Mouse (Mus musculus) thymus, postnatal 10 days (tissue): ENCODE results near the gene Olfr974.
"Not testable (repeated sequence)": the region's sequence is repeated elsewhere in the genome, so short reads cannot be mapped to it uniquely, and the experiment has no call there.

ENCODE experiments used
- DNase-seq, 2 experiments: peaks; one replicate each; pipeline ENCODE4 v3.0.0; 2021; ENCODE audit warnings: low spot score in 2 of 2

Gene Olfr974

DNA sequence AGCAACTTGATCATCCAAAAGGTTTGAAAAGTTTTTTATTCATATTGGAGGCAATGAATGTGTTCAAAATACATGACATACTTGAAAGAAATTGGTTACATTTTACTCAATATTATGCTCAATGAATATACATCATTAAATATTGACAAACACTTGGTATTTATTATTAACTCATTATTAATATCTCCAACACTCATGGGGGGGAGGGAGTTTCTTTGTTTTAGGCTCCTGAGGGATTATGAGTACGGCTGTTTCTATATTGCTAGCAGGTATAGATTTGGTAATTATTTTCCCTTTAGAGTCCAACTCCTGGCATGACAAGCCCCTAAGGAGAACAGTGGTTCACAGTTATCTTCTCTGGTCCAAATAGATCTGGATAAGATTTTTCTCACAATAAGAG, at the start of gene Olfr974:
Olfr974 (plus strand) TSS at position 301 of the 400 bp plus-strand sequence.
- DNase-seq, result no peak

DNA sequence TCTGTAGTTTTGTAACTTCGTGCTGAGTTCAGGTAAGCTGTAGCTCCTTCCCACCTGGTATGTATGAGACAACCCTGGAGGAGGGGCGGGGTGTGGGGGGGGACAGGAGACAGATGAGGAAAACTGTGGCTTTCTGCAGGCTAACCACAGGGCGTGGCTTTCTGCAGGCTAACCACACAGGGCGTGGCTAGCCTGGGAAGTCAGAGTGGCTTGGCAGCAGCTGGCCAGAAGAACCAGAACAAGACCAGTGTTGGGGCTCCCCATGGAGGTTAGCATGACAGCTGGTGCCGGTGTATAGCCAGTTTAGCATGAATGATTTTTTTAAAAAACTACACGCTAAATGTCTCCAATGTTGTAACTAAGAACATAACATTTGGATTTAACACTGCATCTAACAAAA, 32.2 kb upstream of the Olfr974 start:
- DNase-seq, result no peak

- no peak for DNase-seq
These were observed 30.3 kb upstream of the Olfr974 start, which contains the start of gene Olfr229 for GRCm38 (mm10) chr9:39907036-39907435. Gene Olfr229 (plus strand): TSS chr9:39907336.

- no peak for DNase-seq
These were observed 27.4 kb upstream of the Olfr974 start for GRCm38 (mm10) chr9:39909939-39910338.

- not testable (repeated sequence) for DNase-seq
These were observed 9.1 kb upstream of the Olfr974 start for GRCm38 (mm10) chr9:39927975-39928836.

- not testable (repeated sequence) for DNase-seq
These were observed 8.5 kb upstream of the Olfr974 start for GRCm38 (mm10) chr9:39928837-39929236.

DNA sequence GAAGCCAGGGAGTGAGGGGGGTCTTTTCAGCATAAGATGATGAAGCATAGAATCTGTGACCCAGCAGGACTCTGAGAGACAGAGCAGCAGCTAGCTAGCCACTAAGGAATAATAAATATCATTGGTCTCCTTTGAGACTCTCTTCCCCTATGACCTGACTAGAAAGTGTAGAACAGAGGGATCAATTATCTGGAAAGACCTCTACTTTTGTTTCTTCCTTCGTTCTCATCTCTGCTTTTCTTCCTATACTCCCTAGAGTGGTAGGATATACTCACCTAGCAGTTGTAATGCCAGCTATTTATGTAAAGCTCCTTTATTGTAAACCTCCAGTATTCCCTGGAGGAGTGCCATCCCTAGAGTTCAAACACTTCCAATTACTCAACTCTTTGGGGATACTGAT, 14.6 kb downstream of the Olfr974 start, which contains the start of gene Olfr975:
Olfr975 (minus strand) TSS at position 101 of the 400 bp plus-strand sequence.
- no peak for DNase-seq

GRCm38 (mm10) chr9:39961033-39961432, 23.7 kb downstream of the Olfr974 start, which contains the start of gene Olfr976:
Gene Olfr976 (minus strand): TSS chr9:39961133.
- not testable (repeated sequence) for DNase-seq

DNA sequence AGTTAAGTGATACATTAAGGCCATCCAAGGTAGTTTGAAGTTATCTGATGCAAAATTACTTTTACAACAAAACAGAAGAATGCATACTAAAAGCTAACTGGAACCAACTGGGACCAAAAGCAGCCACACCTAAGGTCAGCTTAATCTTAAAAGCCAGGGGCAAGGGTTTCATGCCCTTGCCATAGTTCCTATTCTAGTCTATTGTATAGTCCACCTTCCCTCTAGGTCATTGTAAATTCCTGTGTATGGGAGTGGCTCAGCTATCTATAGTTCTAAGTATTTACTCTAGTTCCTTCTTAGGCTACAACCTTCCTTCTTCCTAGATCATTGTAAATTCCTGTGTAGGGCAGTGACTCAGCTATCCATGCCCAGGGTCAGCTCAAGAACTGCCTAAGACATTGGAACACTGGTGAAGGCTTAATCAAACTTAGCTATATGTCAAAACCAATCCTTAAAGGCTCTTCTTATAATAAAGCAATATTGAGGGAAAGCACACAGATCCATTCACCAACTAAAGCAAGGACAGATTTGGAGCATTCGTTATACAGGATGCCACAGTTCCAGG, 39.4 kb downstream of the Olfr974 start:
- DNase-seq, result not testable (repeated sequence)

DNA sequence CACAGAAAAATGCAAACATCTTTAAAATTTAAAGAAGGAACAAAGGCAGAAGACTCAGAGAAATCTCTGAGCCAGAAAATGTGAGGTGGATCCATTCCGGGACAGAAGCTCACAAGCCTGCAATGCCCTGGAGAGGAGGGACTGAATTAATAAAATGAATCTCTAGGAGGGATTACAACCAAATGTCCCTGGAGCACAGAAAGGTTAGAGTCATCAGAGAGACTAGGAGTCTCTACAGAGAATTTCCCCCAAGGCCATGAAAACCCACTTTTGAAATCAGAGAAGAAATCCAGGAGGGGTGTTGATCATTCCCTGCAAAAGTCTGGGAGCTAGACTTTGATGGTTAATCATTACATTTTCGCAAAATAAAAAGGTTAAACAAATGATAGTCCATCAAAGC, 54.5 kb downstream of the Olfr974 start, which contains the start of gene Olfr978:
Olfr978 (plus strand) TSS at position 301 of the 400 bp plus-strand sequence.
- no peak for DNase-seq
